Mouse (Mus musculus) small intestine, adult 2 months (tissue): ENCODE results near the gene Dpf2. TPM values are rescaled to one million over a fixed set of nuclear protein-coding genes. Genes with fewer than 3 reads are reported as not detected.
A peak's percentile ranks its signal among the peaks of the same experiment; 100 is the strongest.

Experiments used
- H3K27ac ChIP-seq: fragments of 200-500 bp; 2 replicates; pipeline ENCODE4 v1.5.1; 2012; ENCODE audit warnings: low read depth, low read length, control low read depth, inconsistent platforms; ENCODE audit not compliant: insufficient read depth
- H3K27me3 ChIP-seq: fragments of 200-500 bp; 2 replicates; pipeline ENCODE4 v1.6.1; 2012; ENCODE audit warnings: mild to moderate bottlenecking, moderate library complexity, low read length, inconsistent platforms; ENCODE audit not compliant: control insufficient read depth, insufficient read depth
- H3K36me3 ChIP-seq: fragments of 200-500 bp; 2 replicates; pipeline ENCODE4 v1.6.1; 2012; ENCODE audit warnings: mild to moderate bottlenecking, low read length, control low read depth, inconsistent platforms; ENCODE audit not compliant: control insufficient read depth, insufficient read depth
- H3K4me1 ChIP-seq: fragments of 200-500 bp; 2 replicates; pipeline ENCODE4 v1.6.1; 2012; ENCODE audit warnings: low read length, inconsistent platforms, mixed read lengths; ENCODE audit not compliant: control insufficient read depth, insufficient read depth, insufficient read length
- H3K4me3 ChIP-seq: fragments of 200-500 bp; 2 replicates; pipeline ENCODE4 v1.5.1; 2012; ENCODE audit warnings: low read depth, mild to moderate bottlenecking, control low read depth, inconsistent platforms, low read length, moderate library complexity
- CTCF ChIP-seq: fragments of 200-500 bp; IDR thresholded peaks from 2 replicates; pipeline ENCODE4 v1.5.1; 2012; ENCODE audit warnings: low read depth, mild to moderate bottlenecking, control low read depth, inconsistent platforms, low read length, moderate library complexity, mixed read lengths; ENCODE audit not compliant: insufficient replicate concordance, insufficient read length; ENCODE audit errors: extremely low read depth
- POLR2A ChIP-seq: fragments of 200-500 bp; IDR thresholded peaks from 2 replicates; pipeline ENCODE4 v1.6.1; 2012; ENCODE audit warnings: low read depth, mild to moderate bottlenecking, control low read depth, inconsistent platforms, low read length, moderate library complexity
- WGBS: fragments of 180-500 bp; shearing (Covaris S2); methylation state at CpG from one replicate; pipeline ENCODE4 v1.1.7; 2018; 5-methylcytosine and 5-hydroxymethylcytosine counted together
- polyA plus RNA-seq: library from polyadenylated mRNA; depleted of rRNA; stranded (reverse); fragments of >200 nt; gene quantifications from 2 replicates; pipeline ENCODE4 v1.2.3, GENCODE M21; 2012; rRNA removed

Gene Dpf2
- polyA plus RNA-seq = 34.1 and 64.3 TPM in 2 replicates

GRCm38 (mm10) chr19:5913007-5913719, at the start of gene Dpf2:
Gene Dpf2 (minus strand): TSS chr19:5913010.
- H3K4me3 ChIP-seq = peak within 1 kb of the TSS; percentile 91
- 7% methylated on average over 13 of the region's 13 CpGs for WGBS
- H3K4me1 ChIP-seq = peaks cover 12% of the 10 kb centered on the region; the same call in 1 of the 2 replicates
- H3K36me3 ChIP-seq = peaks cover 14% of the 10 kb centered on the region
- TF ChIP-seq CTCF (no peak), POLR2A (no peak)
- no peaks in the 10 kb centered on the region for H3K27me3 ChIP-seq
- H3K27ac ChIP-seq = peak within 1 kb of the TSS; percentile 71

GRCm38 (mm10) chr19:5957371-5957770, 44.6 kb upstream of the Dpf2 start:
- 0 out of 2 replicates have a peak, but pooled peaks cover 4% of the 10 kb centered on the region for H3K36me3 ChIP-seq
- H3K27me3 ChIP-seq = no peaks in the 10 kb centered on the region
- H3K4me1 ChIP-seq = peaks cover 27% of the 10 kb centered on the region
- no peak for TF ChIP-seq POLR2A
- no peak for TF ChIP-seq CTCF
- 54% methylated on average over 5 of the region's 5 CpGs for WGBS
- H3K27ac ChIP-seq = no peak overlapping the region
- H3K4me3 ChIP-seq = no peak overlapping the region

GRCm38 (mm10) chr19:5956685-5957084, 43.9 kb upstream of the Dpf2 start:
- H3K4me3 ChIP-seq = no peak overlapping the region
- TF ChIP-seq POLR2A (no peak), CTCF (0 out of 2 replicates have a peak, but pooled peaks have one; percentile 9)
- 9% methylated on average over 3 of the region's 3 CpGs for WGBS
- H3K27ac ChIP-seq = no peak overlapping the region
- no peaks in the 10 kb centered on the region for H3K27me3 ChIP-seq
- H3K36me3 ChIP-seq = peaks cover 4% of the 10 kb centered on the region; the same call in 1 of the 2 replicates
- peaks cover 31% of the 10 kb centered on the region for H3K4me1 ChIP-seq

- no peaks in the 10 kb centered on the region for H3K27me3 ChIP-seq
- H3K27ac ChIP-seq = peak overlapping the region; percentile 61
- 29% methylated on average over 28 of the region's 28 CpGs for WGBS
- H3K36me3 ChIP-seq = peaks cover 6% of the 10 kb centered on the region
- H3K4me3 ChIP-seq = peak overlapping the region; percentile 39
- TF ChIP-seq POLR2A = no peak
- no peak for TF ChIP-seq CTCF
- peaks cover 31% of the 10 kb centered on the region for H3K4me1 ChIP-seq
Measured at GRCm38 (mm10) chr19:5955704-5956670, 43.2 kb upstream of the Dpf2 start.

- H3K4me3 ChIP-seq = no peak overlapping the region
- H3K36me3 ChIP-seq = peaks cover 11% of the 10 kb centered on the region
- H3K27ac ChIP-seq = peak overlapping the region; percentile 61
- H3K4me1 ChIP-seq = peaks cover 31% of the 10 kb centered on the region
- TF ChIP-seq CTCF (no peak), POLR2A (no peak)
- no peaks in the 10 kb centered on the region for H3K27me3 ChIP-seq
- WGBS = 80% methylated on average over 10 of the region's 10 CpGs
Measured at GRCm38 (mm10) chr19:5954936-5955335, 42.1 kb upstream of the Dpf2 start.

GRCm38 (mm10) chr19:5954031-5954710, 41.4 kb upstream of the Dpf2 start:
- peaks cover 12% of the 10 kb centered on the region for H3K36me3 ChIP-seq
- WGBS = 91% methylated on average over 22 of the region's 22 CpGs
- no peak for TF ChIP-seq POLR2A
- no peak overlapping the region for H3K4me3 ChIP-seq
- peaks cover 31% of the 10 kb centered on the region for H3K4me1 ChIP-seq
- no peaks in the 10 kb centered on the region for H3K27me3 ChIP-seq
- no peak overlapping the region for H3K27ac ChIP-seq
